Mouse (Mus musculus) small intestine, adult 10 weeks (tissue): Measurements from ENCODE around the gene Plbd1. TPM values are rescaled to one million over a fixed set of nuclear protein-coding genes. Genes with fewer than 3 reads are reported as not detected.

Source experiments
- polyA plus RNA-seq: library from polyadenylated mRNA; stranded (reverse); fragments of 350-450 nt; fragmentation: Illumina TruSeq; extraction: RNeasy Lipid Tissue Mini Kit (QIAGEN cat#74804); gene quantifications from one replicate; pipeline ENCODE4 v1.2.3, GENCODE M21; 2014; ENCODE audit warnings: low replicate concordance

The Plbd1 gene
- 122 TPM for polyA plus RNA-seq

DNA sequence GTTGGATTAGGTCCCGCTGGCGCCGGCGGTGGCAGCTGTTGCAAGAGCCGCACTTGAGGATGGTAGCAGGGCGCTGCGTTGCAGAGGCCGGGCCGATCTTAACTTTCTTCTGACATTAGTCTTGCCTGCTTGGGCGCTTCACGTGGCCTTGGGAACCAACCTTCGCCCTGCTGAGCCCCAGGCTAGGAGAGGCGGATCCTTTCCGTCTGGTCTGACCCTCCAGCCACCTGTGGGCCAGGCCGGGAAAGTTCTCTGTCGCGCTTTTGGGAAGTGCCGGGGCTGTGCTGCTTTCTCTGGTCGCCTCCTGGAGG, at the start of gene Plbd1:
Gene Plbd1, minus strand, starts transcription at position 223 of the 311 bp plus-strand sequence.

Other genes with a start within 250 kb of the Plbd1 start
- gene E330021D16Rik, start 246.4 kb downstream of the Plbd1 start, polyA plus RNA-seq = not detected
- gene Atf7ip, start 155.8 kb downstream of the Plbd1 start, polyA plus RNA-seq = 35.7 TPM
- 101 TPM for gene Gucy2c, start 119.8 kb upstream of the Plbd1 start, polyA plus RNA-seq
- gene Hist4h4, start 142.5 kb upstream of the Plbd1 start, polyA plus RNA-seq = 0.19 TPM
- gene H2afj, start 146.3 kb upstream of the Plbd1 start, polyA plus RNA-seq = 8.5 TPM
- 0.37 TPM for gene BC049715, start 165.7 kb upstream of the Plbd1 start, polyA plus RNA-seq
- gene Wbp11, start 166.3 kb upstream of the Plbd1 start, polyA plus RNA-seq = 58.0 TPM
- gene Smco3, start 173.5 kb upstream of the Plbd1 start, polyA plus RNA-seq = 0.48 TPM
- gene Art4, start 195.8 kb upstream of the Plbd1 start, polyA plus RNA-seq = not detected
- 16.0 TPM for gene Mgp, start 213.9 kb upstream of the Plbd1 start, polyA plus RNA-seq